9 mouse cellular contexts compared by ENCODE assay signal in genomic region chr7:132808051-132808796, GRCm38 (mm10). TPM values are rescaled to one million over a fixed set of nuclear protein-coding genes. Genes with fewer than 3 reads are reported as not detected.
DNase-seq lines count a peak whose midpoint lies in the region; ATAC-seq and TF ChIP-seq lines count a peak whose summit lies in the region.
"Had no signal": no experiment of that assay in that cellular context is flagged by ENCODE, and none has a peak within 500 bp of the region (broad histone marks: within the 10 kb centered on the region; RNA-seq: fewer than 3 reads in every experiment).

No protein-coding gene starts in this region.

- H3K4me3 ChIP-seq in heart, embryonic 10.5 days: no peak overlapping the region
- H3K4me3 ChIP-seq in E14TG2a.4 (replicated peaks; ENCODE audit: low read length): peak overlapping the region; percentile 35
- H3K4me3 ChIP-seq in embryonic facial prominence, embryonic 12.5 days: no peak overlapping the region
- no peak overlapping the region for H3K4me3 ChIP-seq in intestine, embryonic 16.5 days (ENCODE audit: low read length)
- no peak overlapping the region for H3K4me3 ChIP-seq in neural tube, embryonic 12.5 days

- 0 out of 2 replicates have a peak overlapping the region, but pooled peaks have one; percentile 34 for H3K9ac ChIP-seq in embryonic facial prominence, embryonic 12.5 days
- peak overlapping the region; percentile 61 for H3K9ac ChIP-seq in intestine, embryonic 16.5 days (ENCODE audit: low read depth, low read length)
- no peak overlapping the region for H3K9ac ChIP-seq in neural tube, embryonic 12.5 days

- WGBS in heart, embryonic 10.5 days: 49% methylated on average over 7 of the region's 7 CpGs
- WGBS in embryonic facial prominence, embryonic 12.5 days: 19% methylated on average over 7 of the region's 7 CpGs
- 43% methylated on average over 7 of the region's 7 CpGs for WGBS in intestine, embryonic 16.5 days
- WGBS in neural tube, embryonic 12.5 days: 39% methylated on average over 7 of the region's 7 CpGs

- H3K36me3 ChIP-seq in heart, embryonic 10.5 days: no peaks in the 10 kb centered on the region
- H3K36me3 ChIP-seq in E14TG2a.4 (ENCODE audit: insufficient read depth, low read length): 0 out of 2 replicates have a peak, but pooled peaks cover 4% of the 10 kb centered on the region
- H3K36me3 ChIP-seq in embryonic facial prominence, embryonic 12.5 days: no peaks in the 10 kb centered on the region
- H3K36me3 ChIP-seq in intestine, embryonic 16.5 days (ENCODE audit: control insufficient read depth, insufficient read depth, low read length): no peaks in the 10 kb centered on the region
- no peaks in the 10 kb centered on the region for H3K36me3 ChIP-seq in neural tube, embryonic 12.5 days

- peaks cover 97% of the 10 kb centered on the region for H3K4me1 ChIP-seq in heart, embryonic 10.5 days
- H3K4me1 ChIP-seq in E14TG2a.4 (replicated peaks; ENCODE audit: low read depth, low read length): peaks cover 83% of the 10 kb centered on the region
- H3K4me1 ChIP-seq in embryonic facial prominence, embryonic 12.5 days: peaks cover 67% of the 10 kb centered on the region
- H3K4me1 ChIP-seq in intestine, embryonic 16.5 days (ENCODE audit: control insufficient read depth, insufficient read depth, low read length): peaks cover 74% of the 10 kb centered on the region
- H3K4me1 ChIP-seq in neural tube, embryonic 12.5 days: peaks cover 69% of the 10 kb centered on the region

- H3K4me2 ChIP-seq in embryonic facial prominence, embryonic 12.5 days (replicated peaks): peak overlapping the region; percentile 44; the same call in 1 of the 2 replicates
- no peak overlapping the region for H3K4me2 ChIP-seq in intestine, embryonic 16.5 days (ENCODE audit: low read depth, low read length)
- peak overlapping the region; percentile 86 for H3K4me2 ChIP-seq in neural tube, embryonic 12.5 days (replicated peaks)

- DNase-seq in heart, embryonic 10.5 days (ENCODE audit: low spot score): no peak
- no peak for DNase-seq in heart, postnatal 4 days
- no peak for DNase-seq in adrenal gland, postnatal 4 days (ENCODE audit: low spot score in 2 of 2)
- DNase-seq in urinary bladder, postnatal 14 days (ENCODE audit: low spot score): no peak

- H3K27ac ChIP-seq in heart, embryonic 10.5 days: peak overlapping the region; percentile 84
- peak overlapping the region; percentile 91 for H3K27ac ChIP-seq in embryonic facial prominence, embryonic 12.5 days
- H3K27ac ChIP-seq in intestine, embryonic 16.5 days (ENCODE audit: low read length): peak overlapping the region; percentile 94
- H3K27ac ChIP-seq in neural tube, embryonic 12.5 days: peak overlapping the region; percentile 72; the same call in 1 of the 2 replicates

- H3K27me3 ChIP-seq in heart, embryonic 10.5 days (ENCODE audit: insufficient read depth, poor library complexity, severe bottlenecking): no peaks in the 10 kb centered on the region
- peaks cover 20% of the 10 kb centered on the region for H3K27me3 ChIP-seq in E14TG2a.4 (ENCODE audit: insufficient read depth, low read length)
- H3K27me3 ChIP-seq in embryonic facial prominence, embryonic 12.5 days: no peaks in the 10 kb centered on the region
- H3K27me3 ChIP-seq in intestine, embryonic 16.5 days (replicated peaks; ENCODE audit: control insufficient read depth, insufficient read depth, low read length): no peaks in the 10 kb centered on the region
- H3K27me3 ChIP-seq in neural tube, embryonic 12.5 days (replicated peaks): no peaks in the 10 kb centered on the region

- TF ChIP-seq CTCF in E14TG2a.4 (conservative IDR thresholded peaks at IDR 0.05; ENCODE audit: low read length): no peak

- H3K9me3 ChIP-seq in heart, embryonic 10.5 days: no peaks in the 10 kb centered on the region
- no peaks in the 10 kb centered on the region for H3K9me3 ChIP-seq in E14TG2a.4 (ENCODE audit: low read length)
- H3K9me3 ChIP-seq in embryonic facial prominence, embryonic 12.5 days: no peaks in the 10 kb centered on the region
- H3K9me3 ChIP-seq in intestine, embryonic 16.5 days (ENCODE audit: control insufficient read depth, low read length): no peaks in the 10 kb centered on the region
- H3K9me3 ChIP-seq in neural tube, embryonic 12.5 days: no peaks in the 10 kb centered on the region
- H3K9me3 ChIP-seq: G1E had no signal

- ATAC-seq in embryonic facial prominence, embryonic 12.5 days (ENCODE audit: insufficient number of reproducible peaks, insufficient read depth, low FRiP score, low TSS enrichment): no peak
- no peak for ATAC-seq in intestine, embryonic 16.5 days
- ATAC-seq in neural tube, embryonic 12.5 days (ENCODE audit: low FRiP score, low read depth): 0 out of 2 replicates have a peak, but pooled peaks have one; percentile 0

RNA-seq across cellular contexts. Expression of gene Fam53b, which starts 5.5 kb away (rescaled TPM):
- polyA plus RNA-seq in heart, embryonic 10.5 days (2016; fragmentation: Nextera tagmentation; extraction: Ambion mirVana): 17.7 and 18.4 TPM in 2 replicates
- 10 to 100 TPM; 29.6 to 38.3 TPM for total RNA-seq in heart, postnatal 4 days (2021)
- 23.6 and 27.0 TPM in 2 replicates for polyA plus RNA-seq in embryonic facial prominence, embryonic 12.5 days (2016; fragmentation: Nextera tagmentation; extraction: Ambion mirVana)
- polyA plus RNA-seq in intestine, embryonic 16.5 days (2015; fragmentation: Nextera tagmentation; extraction: Ambion mirVana): 22.2 and 23.7 TPM in 2 replicates
- polyA plus RNA-seq in neural tube, embryonic 12.5 days (2016; fragmentation: Nextera tagmentation; extraction: Ambion mirVana): 25.0 and 25.3 TPM in 2 replicates
- 10 to 100 TPM; 69.7 to 74.4 TPM for total RNA-seq in adrenal gland, postnatal 4 days (2021)

RNA-seq across cellular contexts. Expression of gene Eef1akmt2, which starts 44.2 kb away (rescaled TPM):
- polyA plus RNA-seq in heart, embryonic 10.5 days (2016; fragmentation: Nextera tagmentation; extraction: Ambion mirVana): 44.1 and 54.1 TPM in 2 replicates
- total RNA-seq in heart, postnatal 4 days (2021): 10 to 100 TPM; 17.3 to 19.7 TPM
- 75.7 and 79.1 TPM in 2 replicates for polyA plus RNA-seq in embryonic facial prominence, embryonic 12.5 days (2016; fragmentation: Nextera tagmentation; extraction: Ambion mirVana)
- 47.6 and 52.1 TPM in 2 replicates for polyA plus RNA-seq in intestine, embryonic 16.5 days (2015; fragmentation: Nextera tagmentation; extraction: Ambion mirVana)
- polyA plus RNA-seq in neural tube, embryonic 12.5 days (2016; fragmentation: Nextera tagmentation; extraction: Ambion mirVana): 79.1 and 79.6 TPM in 2 replicates
- total RNA-seq in adrenal gland, postnatal 4 days (2021): 10 to 100 TPM; 36.0 to 36.2 TPM

RNA-seq across cellular contexts. Expression of gene Abraxas2, which starts 50.8 kb away (rescaled TPM):
- 26.9 and 28.0 TPM in 2 replicates for polyA plus RNA-seq in heart, embryonic 10.5 days (2016; fragmentation: Nextera tagmentation; extraction: Ambion mirVana)
- total RNA-seq in heart, postnatal 4 days (2021): 10 to 100 TPM; 24.5 to 24.7 TPM
- 43.0 and 43.1 TPM in 2 replicates for polyA plus RNA-seq in embryonic facial prominence, embryonic 12.5 days (2016; fragmentation: Nextera tagmentation; extraction: Ambion mirVana)
- polyA plus RNA-seq in intestine, embryonic 16.5 days (2015; fragmentation: Nextera tagmentation; extraction: Ambion mirVana): 31.7 and 32.4 TPM in 2 replicates
- polyA plus RNA-seq in neural tube, embryonic 12.5 days (2016; fragmentation: Nextera tagmentation; extraction: Ambion mirVana): 36.5 and 41.1 TPM in 2 replicates
- total RNA-seq in adrenal gland, postnatal 4 days (2021): 10 to 100 TPM; 39.4 to 42.2 TPM
